Mouse (Mus musculus) adrenal gland, postnatal 25 days (tissue): ENCODE results near the gene Rsl24d1. TPM values are rescaled to one million over a fixed set of nuclear protein-coding genes. Genes with fewer than 3 reads are reported as not detected.
"Not testable (repeated sequence)": the region's sequence is repeated elsewhere in the genome, so short reads cannot be mapped to it uniquely, and the experiment has no call there.

Experiments
- DNase-seq: peaks from one replicate; pipeline ENCODE4 v3.0.0; 2021; ENCODE audit warnings: mixed read lengths
- long read RNA-seq: library from polyadenylated mRNA; stranded (forward); transcript quantifications from one replicate; pipeline ENCODE4 v2.0.0, GENCODE M21; 2021
- total RNA-seq: library from RNA; stranded (reverse); gene quantifications from 2 replicates; pipeline ENCODE4 v1.2.3, GENCODE M21; 2021

The Rsl24d1 gene
- 60.6 and 64.2 TPM in 2 replicates for total RNA-seq
- long read RNA-seq, transcript Rsl24d1-201 (6 exons, 1,543 nt) = major isoform, 56 of 59 reads
- long read RNA-seq, partial matches to known transcripts = 0 of 59 reads
- long read RNA-seq, other reads (novel, unspliced or antisense) = 2 of 59 reads

DNA sequence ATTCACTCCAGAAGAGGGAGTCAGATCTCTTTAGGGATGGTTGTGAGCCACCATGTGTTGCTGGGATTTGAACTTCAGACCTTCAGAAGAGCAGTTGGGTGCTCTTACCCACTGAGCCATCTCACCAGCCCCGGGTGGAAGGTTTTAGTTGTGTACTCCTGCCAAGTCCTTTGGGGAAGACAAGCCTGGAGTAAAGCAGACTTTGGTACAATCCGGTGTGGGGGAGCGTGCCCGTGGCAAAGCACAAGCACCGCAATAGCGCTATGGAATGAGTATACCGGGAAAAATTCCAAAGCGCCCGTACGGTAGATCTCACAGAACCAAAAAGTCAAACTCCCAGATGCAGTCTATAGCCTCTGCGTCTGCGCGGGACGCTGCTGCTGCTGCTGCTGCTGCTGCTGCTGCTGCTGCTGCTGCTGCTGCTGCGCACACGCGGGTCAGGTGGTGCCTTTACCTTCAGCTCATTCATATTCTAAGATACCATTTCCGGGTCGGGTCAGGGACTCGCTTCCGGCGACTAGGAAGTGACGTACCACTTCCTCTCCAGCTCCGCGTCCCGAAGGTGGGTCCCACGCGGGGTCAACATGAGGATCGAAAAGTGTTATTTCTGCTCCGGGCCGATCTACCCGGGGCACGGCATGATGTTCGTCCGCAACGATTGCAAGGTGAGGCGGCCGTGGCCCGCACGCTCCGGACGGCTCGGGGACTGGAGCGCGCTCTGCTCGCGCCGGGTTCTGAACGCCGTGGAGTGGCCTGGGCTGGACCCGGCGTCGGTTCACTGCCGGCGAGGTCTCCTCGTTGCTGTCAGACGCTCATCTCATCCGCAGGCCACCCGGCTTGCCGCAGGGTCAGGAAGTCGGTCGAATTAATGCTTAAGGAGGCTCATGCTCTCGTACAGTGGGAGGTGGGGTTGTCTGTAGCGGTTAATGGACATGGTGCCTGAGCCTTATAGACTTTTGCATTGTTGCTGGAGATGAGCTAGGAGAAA, at the start of gene Rsl24d1:
Gene Rsl24d1, plus strand, starts transcription at position 508 of the 988 bp plus-strand sequence.
- DNase-seq = peak; percentile 79

DNA sequence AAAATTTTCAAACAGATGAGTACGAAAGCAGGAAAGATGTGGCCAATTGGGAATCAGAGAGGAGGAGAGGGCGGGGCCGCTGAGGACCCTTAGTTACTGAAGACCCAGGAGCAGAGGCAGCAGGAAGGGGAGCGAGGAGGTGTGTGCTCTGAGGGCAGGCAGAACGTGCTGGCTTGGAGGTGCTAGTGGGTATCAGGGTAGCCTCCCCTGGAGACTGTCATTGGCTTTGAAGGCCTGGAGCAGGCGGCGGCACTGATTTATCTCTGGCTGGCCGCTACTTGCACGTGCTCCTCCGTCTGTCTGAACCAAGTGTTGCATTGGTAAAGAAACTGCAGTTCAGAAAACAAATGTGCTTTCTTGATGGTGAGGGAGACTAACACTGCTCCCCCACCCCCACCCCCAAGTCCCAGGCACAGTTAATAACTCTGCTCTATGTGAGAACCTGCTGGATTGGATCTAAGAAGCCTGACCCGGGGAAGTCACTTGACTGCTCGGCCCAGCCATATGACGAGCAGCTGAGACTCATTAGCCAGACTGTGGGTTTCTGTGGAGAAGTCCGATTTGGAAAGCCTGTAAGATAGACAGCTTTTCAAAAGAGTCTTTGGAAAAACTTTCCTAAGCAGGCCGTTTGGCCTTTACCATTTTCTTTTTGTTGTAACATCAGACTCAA, 49.5 kb upstream of the Rsl24d1 start:
- DNase-seq = no peak

DNA sequence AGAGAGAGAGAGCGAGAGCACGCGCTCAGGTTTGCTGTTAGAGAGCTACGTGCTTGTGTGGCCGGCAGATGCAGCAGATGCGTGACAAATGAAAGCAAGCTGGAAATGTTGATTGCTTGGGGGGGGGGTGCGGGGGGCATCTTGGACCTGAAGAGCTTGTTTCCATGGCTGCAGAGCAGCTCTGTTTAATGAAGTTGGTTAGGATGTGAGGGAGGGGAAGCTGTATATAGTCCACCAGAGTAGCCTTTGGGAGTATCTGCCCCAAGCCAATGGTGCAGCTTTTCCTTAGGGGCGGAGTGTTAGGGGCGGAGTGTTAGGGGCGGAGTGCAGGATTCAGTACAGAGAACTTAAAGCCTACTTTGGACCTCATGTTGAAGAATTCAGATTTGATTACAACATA, 46.1 kb upstream of the Rsl24d1 start:
- DNase-seq = no peak

DNA sequence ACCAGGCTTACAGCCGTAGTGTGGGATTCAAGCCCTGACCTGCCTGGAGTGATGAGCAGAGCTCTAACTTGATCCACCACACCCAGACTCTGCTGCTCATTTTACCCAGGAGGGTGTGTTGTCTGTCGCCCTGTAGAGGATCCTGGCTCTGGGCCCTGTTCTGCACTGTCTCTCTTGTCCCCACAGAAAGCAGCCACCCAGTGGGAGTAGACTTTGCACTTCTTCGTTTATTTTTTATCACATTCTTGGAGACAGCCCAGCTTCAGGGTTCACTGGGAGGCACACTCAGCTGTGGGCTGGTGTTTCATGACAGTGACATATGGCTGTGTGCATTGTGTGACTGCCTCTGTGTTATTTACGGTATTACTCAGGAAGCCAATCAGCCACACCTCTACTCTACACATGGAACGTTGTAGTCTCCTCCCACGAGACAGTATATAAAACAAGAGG, 45.0 kb upstream of the Rsl24d1 start:
- DNase-seq = no peak

- DNase-seq = no peak
Measured at GRCm38 (mm10) chr9:73068688-73069087, 44.5 kb upstream of the Rsl24d1 start.

- no peak for DNase-seq
Measured at GRCm38 (mm10) chr9:73070971-73071659, 42.1 kb upstream of the Rsl24d1 start.

GRCm38 (mm10) chr9:73072426-73072825, 40.8 kb upstream of the Rsl24d1 start:
- no peak for DNase-seq

DNA sequence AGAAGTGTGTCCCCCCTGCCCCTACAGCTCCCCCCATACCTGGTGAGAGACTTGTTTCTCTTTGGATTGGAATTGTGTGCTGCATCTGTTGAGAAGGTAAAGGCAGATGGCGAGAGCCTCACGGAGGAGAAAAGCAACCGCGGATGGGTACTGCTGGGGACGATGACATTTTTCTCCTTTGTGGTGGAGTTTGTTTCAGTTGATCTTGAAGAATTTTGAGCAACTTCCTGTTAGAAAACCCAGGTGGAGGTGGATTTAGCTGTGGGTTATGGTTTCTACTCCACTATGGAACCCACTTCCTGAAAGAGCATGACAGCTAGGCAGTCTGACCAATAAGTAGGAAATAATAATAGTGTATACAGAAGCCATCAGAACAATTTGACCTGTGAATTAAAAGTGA, 40.1 kb upstream of the Rsl24d1 start:
- no peak for DNase-seq

- DNase-seq = not testable (repeated sequence)
Measured at GRCm38 (mm10) chr9:73079349-73079748, 33.9 kb upstream of the Rsl24d1 start.

GRCm38 (mm10) chr9:73079801-73080325, 33.4 kb upstream of the Rsl24d1 start:
- no peak for DNase-seq

GRCm38 (mm10) chr9:73082291-73083000, 30.8 kb upstream of the Rsl24d1 start:
- DNase-seq = no peak

- DNase-seq = no peak
Measured at GRCm38 (mm10) chr9:73083956-73084355, 29.3 kb upstream of the Rsl24d1 start.

DNA sequence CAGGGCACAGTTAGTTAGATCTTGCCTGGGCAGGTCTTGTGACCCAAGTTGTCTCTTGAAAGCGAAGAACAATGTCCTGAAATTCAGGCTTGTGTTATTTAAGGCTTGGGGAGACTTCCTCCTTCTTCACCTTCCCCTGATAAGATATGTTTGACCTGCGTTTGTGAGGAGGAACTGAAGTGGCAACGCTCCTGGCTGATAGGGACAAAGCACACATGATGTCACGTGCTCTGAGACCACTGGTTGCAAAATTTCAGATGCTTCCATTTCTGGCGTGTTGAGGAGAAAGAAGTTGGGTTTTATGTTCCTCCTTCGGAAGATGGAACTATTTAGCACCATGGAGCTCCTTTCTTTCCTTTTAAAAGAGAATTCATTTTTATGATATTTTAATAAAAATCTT, 27.4 kb upstream of the Rsl24d1 start:
- no peak for DNase-seq

DNA sequence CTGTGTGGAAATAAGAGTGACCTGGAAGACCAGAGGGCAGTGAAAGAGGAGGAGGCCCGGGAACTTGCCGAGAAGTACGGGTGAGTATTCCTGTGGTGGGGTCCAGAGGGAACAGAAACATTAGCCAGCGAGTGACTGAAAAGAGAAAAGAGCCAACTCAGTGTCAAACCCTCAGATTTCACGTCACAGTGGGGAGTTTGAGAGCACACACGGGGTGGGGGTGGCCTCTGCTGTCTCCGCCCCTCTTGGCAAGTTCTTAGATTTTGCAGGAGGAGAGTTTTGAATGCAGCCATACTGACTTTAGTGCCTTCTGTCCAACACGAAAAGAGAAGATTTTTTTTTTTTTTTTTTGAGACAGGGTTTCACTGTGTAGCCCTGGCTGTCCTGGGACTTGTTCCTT, 26.1 kb upstream of the Rsl24d1 start:
- DNase-seq = no peak

DNA sequence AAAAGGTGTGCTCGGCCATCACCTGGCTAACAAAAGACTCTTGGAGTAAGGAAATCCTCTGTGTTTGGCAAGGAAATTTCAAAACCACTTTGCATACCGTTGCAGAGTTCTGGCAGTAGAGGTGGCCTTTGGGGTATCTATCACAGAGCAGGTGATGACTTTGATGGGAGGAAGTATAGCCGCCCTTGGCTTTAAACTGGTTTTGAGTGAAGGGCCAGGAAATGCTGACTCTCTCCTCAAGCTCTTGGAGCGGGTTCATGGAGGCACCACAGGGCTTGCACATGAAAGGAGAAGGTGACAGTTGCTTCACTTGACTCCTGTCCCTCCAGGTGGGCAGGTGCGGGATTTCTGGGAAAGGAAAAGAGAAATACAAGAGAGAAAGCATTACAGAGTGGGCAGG, 25.6 kb upstream of the Rsl24d1 start:
- DNase-seq = no peak

DNA sequence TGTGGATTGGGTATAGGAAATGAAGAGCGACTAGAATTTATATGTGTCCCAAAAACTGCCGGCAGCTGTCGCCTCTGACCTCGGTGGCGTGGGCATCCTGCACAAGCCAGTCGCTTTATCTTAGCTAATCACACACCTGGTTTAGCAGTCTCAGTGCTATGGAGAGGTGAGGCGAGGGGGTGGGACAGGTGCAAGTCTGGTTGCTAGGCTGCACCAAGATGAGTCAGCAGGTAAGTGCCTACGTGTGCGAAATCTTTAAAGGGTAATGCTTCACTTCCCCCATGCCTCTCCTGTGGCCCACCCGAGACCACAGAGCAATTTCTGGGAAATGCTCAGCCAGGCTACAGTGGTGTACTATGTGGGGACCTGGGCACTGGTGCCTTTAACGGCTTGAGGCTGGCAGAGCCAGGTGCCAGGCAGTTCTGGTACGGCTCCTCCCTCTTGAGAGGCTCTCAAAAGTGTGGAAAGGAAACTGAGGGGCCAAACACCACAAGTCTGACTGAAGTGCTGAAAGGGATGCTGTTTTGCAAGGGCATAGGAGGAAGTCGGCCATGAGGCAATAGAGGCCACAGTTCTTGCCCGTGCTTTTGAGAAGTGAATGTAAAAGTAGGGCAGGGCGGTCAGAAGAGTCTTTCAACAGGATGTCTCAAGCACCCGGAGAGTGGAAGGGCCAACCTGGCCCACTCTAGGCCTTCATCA, 23.9 kb upstream of the Rsl24d1 start:
- no peak for DNase-seq

- DNase-seq = no peak
Measured at GRCm38 (mm10) chr9:73090121-73090520, 23.1 kb upstream of the Rsl24d1 start.

DNA sequence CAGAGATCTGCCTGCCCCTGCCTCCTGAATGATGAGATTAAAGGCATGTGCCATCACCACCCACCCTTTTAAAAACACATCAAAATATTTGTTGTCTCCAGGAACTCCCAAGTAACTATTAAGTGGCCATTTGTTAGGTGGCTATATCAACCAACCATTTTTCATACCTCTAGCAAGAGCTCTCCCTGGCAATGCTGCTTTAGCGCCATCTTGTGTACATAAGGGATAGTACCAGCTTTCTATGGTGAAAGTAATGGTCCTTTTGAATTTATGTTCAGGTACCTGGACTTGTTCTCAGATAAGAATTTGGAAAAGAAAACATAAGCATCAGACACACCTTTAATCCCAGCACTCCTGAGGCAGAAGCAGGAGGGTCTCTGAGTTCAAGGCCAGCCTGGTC, 21.5 kb upstream of the Rsl24d1 start:
- DNase-seq = no peak

DNA sequence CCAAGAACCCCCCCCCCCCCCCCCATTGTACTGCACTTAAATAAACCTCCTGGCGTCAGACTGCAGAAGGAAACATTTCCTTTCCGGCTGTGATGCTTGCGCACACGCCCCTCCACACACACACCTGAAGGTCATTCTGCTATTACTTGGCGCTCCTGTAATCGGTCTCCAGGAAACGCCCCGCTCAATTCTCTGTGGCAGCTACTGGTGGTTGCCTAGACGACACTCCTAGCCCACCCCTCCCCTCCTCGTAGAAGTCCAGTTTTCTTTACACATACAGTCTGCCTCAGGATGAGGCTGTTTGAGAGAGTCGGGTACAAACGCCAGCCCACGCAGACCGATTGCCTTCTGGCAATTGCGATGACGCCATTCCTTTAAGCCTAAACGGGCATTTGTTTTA, 18.6 kb upstream of the Rsl24d1 start:
- no peak for DNase-seq

GRCm38 (mm10) chr9:73097898-73098297, 15.3 kb upstream of the Rsl24d1 start:
- DNase-seq = no peak

GRCm38 (mm10) chr9:73101536-73101935, 11.7 kb upstream of the Rsl24d1 start, which contains the start of gene Khdc3:
Gene Khdc3, plus strand, starts transcription at chr9:73101836.
- no peak for DNase-seq
